Mouse (Mus musculus): Measurements from ENCODE around the gene a. TPM values are rescaled to one million over a fixed set of nuclear protein-coding genes. Genes with fewer than 3 reads are reported as not detected.

a gene
- total RNA-seq, 1 experiment from 2014 or later: not detected

DNA sequence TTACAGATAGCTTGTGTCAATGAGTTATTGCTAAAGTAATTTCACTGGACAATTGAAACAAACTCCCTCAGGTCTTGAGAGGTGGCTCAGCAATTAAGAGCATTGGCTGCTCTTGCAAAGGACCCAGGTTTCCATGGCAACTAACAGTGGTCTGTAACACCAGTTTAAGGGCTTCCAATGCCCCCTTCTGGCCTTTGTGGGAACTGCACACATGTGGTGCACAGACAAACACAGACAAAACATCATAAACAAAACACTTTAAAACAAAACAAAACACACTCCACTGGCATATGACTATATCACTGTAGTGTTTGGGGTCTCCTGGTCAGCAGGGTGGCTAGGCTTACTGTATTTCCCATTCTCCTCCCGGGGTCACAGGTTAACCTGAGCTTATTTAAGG is 17.2 kb upstream of the a start:
- no peak for ATAC-seq (replicated peaks in 1 of 2; ENCODE audit: insufficient read depth in 1 of 2, low FRiP score in 2 of 2, low TSS enrichment in 1 of 2, low read depth in 1 of 2, poor library complexity in 2 of 2, severe bottlenecking in 2 of 2)

DNA sequence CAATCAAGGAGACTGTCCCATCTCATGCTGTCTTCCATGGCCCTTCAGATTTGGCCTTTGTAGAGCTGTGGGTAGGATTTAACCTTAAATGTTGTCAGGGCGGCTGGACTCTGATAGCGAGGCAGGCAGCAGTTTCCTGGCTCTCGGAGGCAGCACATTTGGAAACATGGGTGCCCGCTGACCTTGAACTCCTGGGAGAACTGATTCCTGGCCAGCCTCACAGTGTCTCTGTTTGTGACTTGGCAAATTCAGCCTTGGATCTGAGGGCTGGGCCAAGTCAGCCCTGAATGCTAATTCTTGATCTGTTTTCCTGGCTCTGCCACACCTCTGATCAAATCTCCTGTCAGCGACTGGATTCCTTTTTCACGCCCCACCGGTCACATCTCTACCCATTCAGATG is 14.7 kb upstream of the a start:
- ATAC-seq (replicated peaks in 1 of 2; ENCODE audit: insufficient read depth in 1 of 2, low FRiP score in 2 of 2, low TSS enrichment in 1 of 2, low read depth in 1 of 2, poor library complexity in 2 of 2, severe bottlenecking in 2 of 2): no peak

DNA sequence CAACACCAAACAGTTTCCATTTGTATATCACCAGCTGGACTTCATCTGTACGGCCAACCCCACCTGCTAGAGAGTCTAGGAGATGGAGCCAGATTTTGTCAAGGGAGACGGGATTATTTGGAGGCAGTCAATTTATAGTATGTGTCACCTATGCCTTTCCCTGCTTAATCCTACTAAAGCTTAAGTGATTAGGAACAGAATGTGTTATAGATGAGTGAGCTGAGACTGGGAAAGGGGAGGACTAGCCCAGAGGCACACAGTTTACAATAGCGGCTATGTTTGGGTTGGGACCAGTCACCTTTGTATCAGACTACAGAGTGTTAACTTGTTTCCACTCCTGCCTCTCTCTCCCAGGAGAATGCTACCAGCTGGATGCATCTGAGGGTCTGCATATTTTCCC is 11.6 kb upstream of the a start:
- ATAC-seq (replicated peaks in 1 of 2; ENCODE audit: insufficient read depth in 1 of 2, low FRiP score in 2 of 2, low TSS enrichment in 1 of 2, low read depth in 1 of 2, poor library complexity in 2 of 2, severe bottlenecking in 2 of 2): no peak

DNA sequence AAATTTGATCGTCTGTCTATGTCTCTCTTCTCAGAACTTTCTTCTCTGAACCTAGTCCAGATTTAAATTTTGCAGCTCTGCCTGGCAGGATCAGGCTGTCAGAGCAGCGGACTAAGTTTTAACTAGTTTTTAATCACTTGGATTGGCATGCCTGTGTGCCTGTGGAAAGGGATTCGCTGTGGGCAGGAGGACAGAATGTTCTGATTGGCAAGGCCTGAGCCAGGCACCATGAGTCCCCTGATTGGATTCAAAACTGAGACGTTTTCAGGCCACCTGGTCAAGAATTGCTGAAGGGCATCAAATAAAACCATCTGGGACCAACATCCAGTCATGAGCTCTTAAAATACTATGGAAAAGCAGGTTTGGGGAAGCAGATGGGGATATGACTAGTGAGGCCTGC is 8.8 kb upstream of the a start:
- ATAC-seq (replicated peaks in 1 of 2; ENCODE audit: insufficient read depth in 1 of 2, low FRiP score in 2 of 2, low TSS enrichment in 1 of 2, low read depth in 1 of 2, poor library complexity in 2 of 2, severe bottlenecking in 2 of 2): no peak

DNA sequence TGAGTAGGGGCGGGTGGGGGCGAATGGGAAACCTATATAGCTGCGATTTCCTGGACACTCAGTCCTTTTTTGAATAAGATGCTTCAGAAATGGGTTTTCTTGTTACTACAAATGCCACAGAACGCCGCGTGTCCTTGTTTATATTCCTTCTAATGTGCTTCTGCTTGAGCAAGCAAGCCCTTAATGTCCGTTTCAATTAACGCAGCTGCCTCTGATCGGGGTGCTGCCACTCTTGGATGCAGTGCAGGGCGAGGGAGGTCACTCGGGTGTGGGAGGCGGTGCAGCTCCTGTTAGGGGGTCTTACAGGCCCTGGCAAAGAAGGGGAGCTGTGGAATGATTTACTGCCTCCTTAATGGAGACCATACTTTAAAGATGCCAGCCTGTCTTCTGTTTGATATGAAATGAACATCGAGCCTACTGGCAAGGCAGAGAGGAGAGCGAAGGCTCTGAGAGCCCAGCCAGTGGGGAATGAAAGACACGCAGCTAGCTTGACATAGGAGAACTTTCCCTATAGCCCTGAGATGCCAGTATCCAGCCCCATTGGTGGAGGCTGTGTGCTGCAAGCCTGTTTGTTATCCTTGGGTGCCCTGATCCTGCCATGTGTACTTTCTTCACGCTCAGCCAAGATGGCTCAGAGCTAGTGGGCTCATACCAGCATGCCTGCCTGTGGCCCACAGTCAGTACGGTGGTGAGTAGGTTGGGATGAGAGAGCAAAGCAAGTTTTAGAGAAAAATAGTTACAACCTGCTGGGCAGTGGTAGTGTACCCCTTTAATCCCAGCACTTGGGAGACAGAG is 8.1 kb upstream of the a start:
- ATAC-seq (replicated peaks in 1 of 2; ENCODE audit: insufficient read depth in 1 of 2, low FRiP score in 2 of 2, low TSS enrichment in 1 of 2, low read depth in 1 of 2, poor library complexity in 2 of 2, severe bottlenecking in 2 of 2): no peak

DNA sequence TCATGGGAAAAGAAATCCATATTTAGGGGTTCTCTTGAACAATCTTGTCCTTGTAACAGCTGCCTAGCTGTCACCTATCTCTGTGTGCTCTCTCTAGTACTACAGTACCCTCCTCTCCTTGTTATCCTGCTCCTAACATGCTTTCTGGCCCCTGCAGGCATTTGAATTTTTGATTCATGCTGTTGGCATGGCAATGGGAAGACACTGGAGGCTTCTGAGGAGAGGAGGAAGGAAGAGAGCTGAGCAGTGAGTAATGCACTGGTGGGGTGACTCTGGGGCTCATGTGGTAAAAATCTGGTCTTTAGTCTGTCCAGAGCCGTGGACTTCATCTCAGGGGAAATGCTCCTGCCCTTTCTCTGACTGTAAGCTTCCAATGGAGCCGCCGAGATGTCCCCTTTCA is 5.9 kb upstream of the a start:
- no peak; a peak in 1 of 4 replicates for ATAC-seq (replicated peaks in 1 of 2; ENCODE audit: insufficient read depth in 1 of 2, low FRiP score in 2 of 2, low TSS enrichment in 1 of 2, low read depth in 1 of 2, poor library complexity in 2 of 2, severe bottlenecking in 2 of 2)

DNA sequence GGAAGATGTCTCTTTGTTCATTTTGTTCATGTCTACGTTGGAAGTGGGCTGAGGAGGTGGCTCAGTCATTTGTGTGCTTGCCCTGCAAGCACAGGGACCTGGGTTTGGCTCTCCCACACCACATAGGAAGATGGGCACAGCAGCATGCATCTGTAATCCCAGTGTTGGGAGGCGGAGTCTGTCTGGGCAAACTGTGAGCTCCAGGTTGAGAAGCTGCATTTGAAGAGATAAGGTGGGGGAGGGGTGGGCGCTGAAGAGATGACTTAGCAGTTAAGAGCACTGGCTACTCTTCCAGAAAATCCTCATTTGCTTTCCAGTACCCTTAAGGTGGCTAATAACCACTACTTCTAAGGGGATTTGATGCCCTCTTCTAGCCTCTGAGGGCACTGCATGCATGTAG is 5.0 kb upstream of the a start:
- ATAC-seq (replicated peaks in 1 of 2; ENCODE audit: insufficient read depth in 1 of 2, low FRiP score in 2 of 2, low TSS enrichment in 1 of 2, low read depth in 1 of 2, poor library complexity in 2 of 2, severe bottlenecking in 2 of 2): no peak

DNA sequence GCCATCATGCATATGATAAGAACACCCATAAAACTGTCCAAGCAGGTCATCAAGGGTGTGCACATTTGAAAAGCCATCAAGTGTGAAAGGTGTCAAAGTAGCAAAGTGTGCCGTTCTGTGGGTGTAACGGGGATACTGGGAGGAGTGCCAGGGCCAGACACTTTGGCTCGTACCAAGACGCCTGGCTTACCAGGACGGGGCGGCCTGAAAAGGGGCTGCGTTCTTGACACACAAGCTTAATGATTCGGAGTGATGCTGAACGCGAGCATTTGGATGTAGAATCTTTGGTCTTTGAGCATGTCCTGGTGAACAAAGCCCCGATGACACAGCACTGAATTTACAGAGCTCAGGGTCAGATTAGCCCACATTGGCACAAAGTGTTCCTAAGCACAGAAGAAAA is 4.4 kb upstream of the a start:
- ATAC-seq (replicated peaks in 1 of 2; ENCODE audit: insufficient read depth in 1 of 2, low FRiP score in 2 of 2, low TSS enrichment in 1 of 2, low read depth in 1 of 2, poor library complexity in 2 of 2, severe bottlenecking in 2 of 2): no peak

DNA sequence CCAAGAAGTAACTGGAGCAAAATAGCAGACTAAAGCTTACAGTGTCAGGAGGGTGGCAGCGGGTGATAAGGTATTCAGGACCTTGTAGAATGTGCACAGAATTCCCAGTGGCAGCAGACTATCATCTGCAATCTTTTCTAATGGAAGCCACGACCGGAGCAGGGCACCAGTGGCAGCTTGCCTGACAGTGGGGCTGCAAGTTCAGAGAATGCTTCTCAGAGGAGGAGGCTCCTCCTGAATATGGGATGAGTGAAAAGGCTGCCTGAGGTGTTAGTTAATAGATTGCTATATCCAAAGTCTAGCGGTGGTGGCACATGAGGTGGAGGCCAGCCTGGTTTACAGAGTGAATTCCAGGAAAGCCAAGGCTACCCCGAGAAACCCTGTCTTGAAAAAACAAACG is 1.8 kb upstream of the a start:
- ATAC-seq (replicated peaks in 1 of 2; ENCODE audit: insufficient read depth in 1 of 2, low FRiP score in 2 of 2, low TSS enrichment in 1 of 2, low read depth in 1 of 2, poor library complexity in 2 of 2, severe bottlenecking in 2 of 2): no peak

DNA sequence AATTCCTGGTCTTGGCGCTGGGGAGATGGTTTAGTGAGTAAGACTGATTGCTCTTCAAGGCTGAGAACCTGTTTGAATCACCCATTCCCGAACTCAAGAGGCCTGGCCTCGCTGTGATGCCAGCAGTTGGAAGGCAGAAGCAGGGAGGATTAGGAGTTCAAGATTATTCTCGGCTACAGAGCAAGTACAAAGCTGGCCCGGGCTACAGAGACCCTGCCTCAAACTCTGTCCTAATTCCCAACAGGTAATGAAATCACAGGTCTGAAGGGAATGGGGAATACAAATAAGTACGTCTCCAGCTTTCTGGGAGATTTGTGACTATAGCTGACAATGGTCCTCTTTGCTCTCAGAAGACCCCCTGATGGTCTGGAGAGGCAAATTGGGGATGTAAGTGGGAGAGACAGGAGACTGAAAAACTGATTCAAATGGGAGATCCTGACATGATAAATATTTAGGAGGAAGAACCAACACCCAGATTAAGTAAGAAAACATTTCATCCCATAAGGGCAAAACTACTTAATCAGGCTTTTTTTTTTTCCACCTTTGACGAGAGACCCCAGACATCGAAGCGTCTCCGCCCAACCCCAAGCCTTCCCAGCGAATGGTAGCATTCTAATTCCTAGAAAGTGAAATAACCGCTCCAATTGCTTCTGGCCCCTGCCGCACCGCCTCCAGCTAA is 1.1 kb upstream of the a start:
- ATAC-seq (replicated peaks in 1 of 2; ENCODE audit: insufficient read depth in 1 of 2, low FRiP score in 2 of 2, low TSS enrichment in 1 of 2, low read depth in 1 of 2, poor library complexity in 2 of 2, severe bottlenecking in 2 of 2): no peak

DNA sequence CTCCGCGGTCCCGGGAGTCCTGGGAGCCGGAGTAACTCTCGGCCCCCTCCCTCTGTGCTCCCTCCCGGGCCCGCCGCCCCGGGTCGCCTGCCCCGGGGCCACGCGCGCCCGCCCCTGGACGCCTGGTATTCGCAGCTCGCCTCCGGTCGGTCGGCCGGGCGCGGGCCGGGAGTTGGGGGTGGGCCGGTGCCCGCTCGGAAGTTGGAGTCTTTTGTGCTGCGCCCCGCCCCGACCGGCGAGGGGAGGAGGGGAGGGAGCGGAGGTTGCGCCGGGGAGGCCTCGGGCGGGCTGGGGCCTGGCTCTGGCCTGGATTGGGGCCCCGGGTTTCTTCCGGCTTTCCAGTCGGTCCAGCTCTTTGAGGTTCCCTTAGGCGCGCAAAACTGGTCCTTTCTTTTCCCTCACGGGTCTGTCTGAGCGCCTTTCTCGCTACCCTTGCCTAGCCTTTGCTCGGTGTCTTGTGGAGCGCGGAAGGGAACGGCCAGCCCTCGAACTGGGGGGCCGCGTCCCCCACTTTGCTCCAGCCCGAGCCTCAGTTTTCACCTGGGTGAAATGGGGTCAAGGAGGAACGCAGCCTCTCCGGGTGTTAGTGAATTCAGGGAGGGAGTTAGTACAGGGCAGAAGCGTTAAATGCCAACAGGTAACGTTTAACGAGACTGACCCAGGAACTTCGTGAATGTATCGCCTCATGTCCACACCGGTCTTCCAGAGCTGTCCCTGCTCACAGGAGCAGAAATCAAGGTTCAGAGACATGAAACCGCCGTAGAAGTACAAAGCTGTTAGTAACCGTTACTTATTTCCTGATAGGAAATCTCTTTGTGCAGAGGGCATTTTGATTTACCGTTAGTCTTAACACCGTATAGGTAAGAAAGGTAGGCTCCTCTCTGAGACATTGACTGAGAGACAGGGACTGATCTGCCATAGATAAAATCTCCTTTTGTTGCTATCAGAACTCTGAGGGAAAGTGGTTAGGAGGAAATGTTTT is 750 bp downstream of the a start:
- ATAC-seq (replicated peaks in 1 of 2; ENCODE audit: insufficient read depth in 1 of 2, low FRiP score in 2 of 2, low TSS enrichment in 1 of 2, low read depth in 1 of 2, poor library complexity in 2 of 2, severe bottlenecking in 2 of 2): peak in 1 of 2 experiments; percentile 37; a peak in 1 of 4 replicates

DNA sequence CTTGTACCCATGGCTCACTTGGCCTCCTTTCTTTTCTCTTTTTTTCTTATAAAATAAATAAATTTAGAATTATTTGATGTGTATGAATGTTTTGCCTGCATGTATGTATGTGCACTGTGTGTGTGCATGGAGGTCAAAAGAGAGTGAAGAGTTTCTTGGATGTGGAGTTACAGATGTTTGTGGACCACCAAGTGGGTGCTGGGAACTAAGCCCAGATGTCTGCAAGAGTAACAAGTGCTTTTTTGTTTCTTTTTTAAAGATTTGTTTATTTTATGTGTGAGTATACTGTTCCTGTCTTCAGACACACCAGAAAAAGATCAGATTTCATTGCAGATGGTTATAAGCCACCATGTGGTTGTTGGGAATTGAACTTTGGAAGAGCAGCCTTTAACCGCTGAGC is 12.2 kb downstream of the a start:
- no peak for ATAC-seq (replicated peaks in 1 of 2; ENCODE audit: insufficient read depth in 1 of 2, low FRiP score in 2 of 2, low TSS enrichment in 1 of 2, low read depth in 1 of 2, poor library complexity in 2 of 2, severe bottlenecking in 2 of 2)

DNA sequence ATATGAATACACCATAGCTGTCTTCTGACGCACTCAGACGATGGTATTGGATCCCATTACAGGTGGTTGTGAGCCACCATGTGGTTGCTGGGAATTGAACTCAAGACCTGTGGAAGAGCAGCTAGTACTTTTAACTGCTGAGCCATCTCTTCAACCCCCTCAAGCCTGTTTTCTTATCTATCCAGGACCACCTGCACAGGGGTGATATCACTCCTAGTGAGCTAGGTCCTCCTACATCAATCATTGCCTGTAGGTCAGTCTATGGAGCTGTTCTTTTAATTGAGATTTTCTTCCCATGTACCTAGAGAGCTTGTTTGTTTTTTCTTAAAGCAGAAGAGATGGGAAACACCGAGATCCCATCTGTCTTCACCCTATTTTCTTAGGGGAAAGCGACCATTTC is 12.6 kb downstream of the a start:
- ATAC-seq (replicated peaks in 1 of 2; ENCODE audit: insufficient read depth in 1 of 2, low FRiP score in 2 of 2, low TSS enrichment in 1 of 2, low read depth in 1 of 2, poor library complexity in 2 of 2, severe bottlenecking in 2 of 2): no peak

DNA sequence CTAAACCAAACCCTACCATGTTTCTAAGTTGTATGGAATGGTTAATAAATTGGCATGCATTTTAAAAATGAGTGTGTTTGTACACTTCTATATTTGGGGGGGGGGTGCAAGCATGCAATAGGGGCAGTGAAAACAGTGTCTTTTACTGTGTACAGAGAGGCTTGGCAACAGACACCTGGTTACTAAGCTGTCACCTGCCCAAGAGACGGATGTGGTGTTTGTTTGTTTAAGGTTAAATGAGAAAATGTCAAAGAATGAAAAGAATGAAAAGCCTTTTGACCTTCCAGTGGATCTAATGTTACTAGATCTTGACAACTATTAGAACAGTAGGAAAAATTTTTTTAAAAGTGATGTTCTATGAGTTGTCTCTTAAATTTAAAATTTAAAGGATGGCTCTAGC is 16.5 kb downstream of the a start:
- ATAC-seq (replicated peaks in 1 of 2; ENCODE audit: insufficient read depth in 1 of 2, low FRiP score in 2 of 2, low TSS enrichment in 1 of 2, low read depth in 1 of 2, poor library complexity in 2 of 2, severe bottlenecking in 2 of 2): no peak

DNA sequence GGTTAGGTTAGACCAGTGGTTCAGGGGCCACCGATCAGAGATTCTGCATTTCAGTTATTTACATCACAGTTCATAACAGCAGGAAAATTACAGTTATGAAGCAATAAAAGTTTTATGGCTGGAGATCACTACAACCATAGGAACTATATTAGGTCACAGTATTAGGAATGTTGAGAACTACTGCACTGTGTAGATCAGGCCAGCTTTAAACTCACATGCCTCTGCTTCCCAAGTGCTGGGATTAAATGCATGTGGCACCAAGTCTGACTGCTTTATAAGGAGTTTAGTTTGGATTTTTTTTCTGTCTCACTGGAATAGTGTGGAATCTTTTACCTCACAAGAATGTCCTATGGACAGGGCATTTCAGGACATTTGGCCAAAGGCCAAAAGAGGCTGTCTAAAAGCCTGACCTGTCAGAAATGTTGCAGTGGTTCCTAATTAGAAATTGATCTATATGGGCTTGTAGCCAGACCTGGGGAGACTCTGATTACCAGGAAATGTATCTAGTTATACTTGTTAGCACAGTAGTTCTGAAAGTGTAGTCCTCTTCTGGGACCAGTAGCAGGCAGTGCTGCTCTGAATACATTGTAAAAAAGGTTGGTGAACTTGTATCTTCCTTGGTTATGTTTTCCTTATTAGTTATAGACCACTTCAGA is 18.0 kb downstream of the a start:
- ATAC-seq (replicated peaks in 1 of 2; ENCODE audit: insufficient read depth in 1 of 2, low FRiP score in 2 of 2, low TSS enrichment in 1 of 2, low read depth in 1 of 2, poor library complexity in 2 of 2, severe bottlenecking in 2 of 2): no peak

DNA sequence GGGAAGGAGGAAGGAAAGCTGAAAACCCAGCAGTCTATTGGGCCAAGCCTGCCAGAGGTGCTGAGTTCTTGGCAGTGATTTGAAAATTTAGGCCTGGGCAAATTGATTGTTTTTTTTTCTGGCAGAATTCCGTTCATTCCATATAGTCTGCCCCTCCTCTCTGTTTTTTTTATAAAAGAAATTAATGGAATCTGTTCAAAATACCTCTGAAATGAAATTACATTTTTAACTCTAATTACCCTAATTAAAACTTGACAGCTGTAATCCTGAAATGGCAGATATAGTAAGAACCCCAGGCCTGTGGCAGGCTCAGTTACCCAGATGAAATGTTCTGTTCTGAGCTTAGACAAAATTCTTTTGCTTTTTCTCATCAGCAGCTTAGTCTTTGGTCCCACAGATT is 19.6 kb downstream of the a start:
- ATAC-seq (replicated peaks in 1 of 2; ENCODE audit: insufficient read depth in 1 of 2, low FRiP score in 2 of 2, low TSS enrichment in 1 of 2, low read depth in 1 of 2, poor library complexity in 2 of 2, severe bottlenecking in 2 of 2): no peak

DNA sequence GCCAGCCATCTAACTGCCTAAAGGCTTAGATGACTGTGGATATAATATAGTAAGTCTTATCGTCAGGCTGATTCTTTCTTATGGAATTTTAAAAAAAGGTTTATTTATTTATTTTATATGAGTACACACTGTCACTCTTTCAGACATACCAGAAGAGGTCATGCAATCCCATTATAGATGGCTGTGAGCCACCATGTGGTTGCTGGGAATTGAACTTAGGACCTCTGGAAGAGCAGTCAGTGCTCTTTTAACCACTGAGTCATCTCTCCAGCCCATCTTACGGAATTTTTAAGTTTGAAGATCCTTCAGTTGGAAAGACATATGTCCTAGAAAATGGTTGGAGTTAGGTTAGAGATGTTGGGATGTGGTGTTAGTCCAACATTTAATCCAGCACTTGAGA is 22.2 kb downstream of the a start:
- no peak for ATAC-seq (replicated peaks in 1 of 2; ENCODE audit: insufficient read depth in 1 of 2, low FRiP score in 2 of 2, low TSS enrichment in 1 of 2, low read depth in 1 of 2, poor library complexity in 2 of 2, severe bottlenecking in 2 of 2)

DNA sequence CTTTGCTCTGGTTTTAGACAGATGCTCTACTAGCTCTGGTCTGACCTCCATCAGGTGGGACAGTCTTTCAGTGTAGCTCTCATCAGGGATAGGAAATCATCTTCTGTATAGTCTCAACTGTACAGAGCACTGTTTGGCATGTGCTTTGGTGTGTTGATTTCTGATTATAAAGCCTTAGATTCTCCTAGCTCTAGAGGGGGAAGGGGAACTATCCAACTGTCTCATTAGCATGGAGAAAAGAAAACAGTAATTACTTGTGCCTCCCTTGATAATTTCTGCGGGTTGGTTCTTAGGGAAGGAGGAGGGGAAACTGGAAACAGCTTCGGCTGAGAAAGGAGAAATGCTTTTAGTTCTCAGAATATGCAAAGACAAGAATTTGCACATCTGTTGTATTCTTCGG is 25.9 kb downstream of the a start:
- ATAC-seq (replicated peaks in 1 of 2; ENCODE audit: insufficient read depth in 1 of 2, low FRiP score in 2 of 2, low TSS enrichment in 1 of 2, low read depth in 1 of 2, poor library complexity in 2 of 2, severe bottlenecking in 2 of 2): no peak
